Mouse (Mus musculus) hindbrain, embryonic 16.5 days (tissue): Measurements from ENCODE around the gene Gm11639. TPM values are rescaled to one million over a fixed set of nuclear protein-coding genes. Genes with fewer than 3 reads are reported as not detected.
"Not testable (repeated sequence)": the region's sequence is repeated elsewhere in the genome, so short reads cannot be mapped to it uniquely, and the experiment has no call there.

ENCODE experiments used
- ATAC-seq: fragments of 200-750 bp; cut with Nextera tagmentation; 2 replicates; pipeline ENCODE4 v1.8.0; 2017; ENCODE audit warnings: moderate TSS enrichment, moderate library complexity
- H3K27ac ChIP-seq: fragments of 300-500 bp; sonication (generic); 2 replicates; pipeline ENCODE4 v1.5.1; 2014; ENCODE audit warnings: low read depth, mild to moderate bottlenecking, control low read depth, low read length, moderate library complexity
- H3K27me3 ChIP-seq: fragments of 300-500 bp; sonication (generic); replicated peaks from 2 replicates; pipeline ENCODE4 v1.6.1; 2014; ENCODE audit warnings: low read length; ENCODE audit not compliant: control insufficient read depth, insufficient read depth
- H3K36me3 ChIP-seq: fragments of 300-500 bp; sonication (generic); 2 replicates; pipeline ENCODE4 v1.6.1; 2014; ENCODE audit warnings: mild to moderate bottlenecking, low read length, moderate library complexity, mixed read lengths; ENCODE audit not compliant: control insufficient read depth, insufficient read depth
- H3K4me1 ChIP-seq: fragments of 300-500 bp; sonication (generic); 2 replicates; pipeline ENCODE4 v1.6.1; 2014; ENCODE audit warnings: low read depth, low read length; ENCODE audit not compliant: control insufficient read depth, insufficient read depth
- H3K4me2 ChIP-seq: fragments of 300-500 bp; sonication (generic); 2 replicates; pipeline ENCODE4 v1.6.1; 2014; ENCODE audit warnings: mild to moderate bottlenecking, low read length, control low read depth, moderate library complexity
- H3K4me3 ChIP-seq: fragments of 300-500 bp; sonication (generic); 2 replicates; pipeline ENCODE4 v1.5.1; 2014; ENCODE audit warnings: mild to moderate bottlenecking, low read length, control low read depth, moderate library complexity
- H3K9ac ChIP-seq: fragments of 300-500 bp; sonication (generic); 2 replicates; pipeline ENCODE4 v1.6.1; 2014; ENCODE audit warnings: low read depth, mild to moderate bottlenecking, control low read depth, low read length, moderate library complexity
- H3K9me3 ChIP-seq: fragments of 300-500 bp; sonication (generic); 2 replicates; pipeline ENCODE4 v1.6.1; 2014; ENCODE audit warnings: mild to moderate bottlenecking, low read length, moderate library complexity; ENCODE audit not compliant: control insufficient read depth
- WGBS: fragments of 180-500 bp; shearing (Covaris S2); extraction: QIAGEN DNeasy Blood & Tissue Kit; methylation state at CpG from one replicate; pipeline ENCODE4 v1.1.7; 2014; 5-methylcytosine and 5-hydroxymethylcytosine counted together
- polyA plus RNA-seq: library from polyadenylated mRNA; unstranded; fragments of >200 nt; fragmentation: Nextera tagmentation; extraction: Ambion mirVana; gene quantifications from 2 replicates; pipeline ENCODE4 v1.2.1, GENCODE M21; 2015

Gene Gm11639
- polyA plus RNA-seq, 1 experiment from 2014 or later = 0.04 TPM

- H3K36me3 ChIP-seq = peaks cover 35% of the 10 kb centered on the region
- 96% methylated on average over 7 of the region's 8 CpGs for WGBS
Measured at GRCm38 (mm10) chr11:105140512-105140911, 455.0 kb downstream of the Gm11639 start.

GRCm38 (mm10) chr11:105141115-105141514, 455.6 kb downstream of the Gm11639 start:
- ATAC-seq = no peak
- no peak overlapping the region for H3K4me3 ChIP-seq
- H3K9me3 ChIP-seq = no peaks in the 10 kb centered on the region
- H3K9ac ChIP-seq = no peak overlapping the region
- no peaks in the 10 kb centered on the region for H3K27me3 ChIP-seq
- H3K36me3 ChIP-seq = peaks cover 29% of the 10 kb centered on the region
- WGBS = 91% methylated on average over 5 of the region's 5 CpGs
- H3K27ac ChIP-seq = no peak overlapping the region
- no peaks in the 10 kb centered on the region for H3K4me1 ChIP-seq
- H3K4me2 ChIP-seq = no peak overlapping the region

More at GRCm38 (mm10) chr11:105140512-105140911, 455.0 kb downstream of the Gm11639 start:
- not testable (repeated sequence) for H3K4me1 ChIP-seq, ATAC-seq, H3K4me2 ChIP-seq, H3K27ac ChIP-seq, H3K9ac ChIP-seq, H3K4me3 ChIP-seq, H3K27me3 ChIP-seq, H3K9me3 ChIP-seq

DNA sequence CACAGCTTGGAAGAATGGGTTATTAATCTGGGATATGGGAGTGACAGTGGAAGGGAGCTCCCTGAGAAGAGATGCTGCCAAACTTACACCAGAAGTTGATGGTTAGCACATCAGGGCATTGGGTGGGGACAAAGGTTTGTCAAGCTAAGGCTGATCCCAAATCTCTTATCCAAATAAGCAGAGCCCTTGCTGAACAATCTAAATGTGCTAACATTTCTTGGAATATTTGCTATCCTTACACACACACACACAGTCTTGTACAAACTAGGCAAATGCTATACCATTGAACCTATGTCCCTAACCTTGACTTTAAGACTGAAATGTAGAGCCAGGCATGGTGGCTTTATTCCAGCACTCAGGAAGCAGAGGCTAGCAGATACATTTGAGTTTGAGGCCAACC, 458.1 kb downstream of the Gm11639 start:
- no peak overlapping the region for H3K27ac ChIP-seq
- H3K36me3 ChIP-seq = peaks cover 13% of the 10 kb centered on the region; the same call in 1 of the 2 replicates
- H3K4me2 ChIP-seq = no peak overlapping the region
- no peaks in the 10 kb centered on the region for H3K4me1 ChIP-seq
- no peak for ATAC-seq
- no peaks in the 10 kb centered on the region for H3K9me3 ChIP-seq
- H3K4me3 ChIP-seq = no peak overlapping the region
- no peaks in the 10 kb centered on the region for H3K27me3 ChIP-seq
- no peak overlapping the region for H3K9ac ChIP-seq

GRCm38 (mm10) chr11:105144084-105144483, 458.6 kb downstream of the Gm11639 start:
- no peak overlapping the region for H3K4me2 ChIP-seq
- no peak overlapping the region for H3K27ac ChIP-seq
- H3K36me3 ChIP-seq = peaks cover 10% of the 10 kb centered on the region; the same call in 1 of the 2 replicates
- no peaks in the 10 kb centered on the region for H3K4me1 ChIP-seq
- H3K27me3 ChIP-seq = no peaks in the 10 kb centered on the region
- H3K4me3 ChIP-seq = no peak overlapping the region
- WGBS = 82% methylated on average over 3 of the region's 3 CpGs
- no peaks in the 10 kb centered on the region for H3K9me3 ChIP-seq
- no peak overlapping the region for H3K9ac ChIP-seq
- no peak for ATAC-seq

- H3K9ac ChIP-seq = no peak overlapping the region
- no peak for ATAC-seq
- H3K27ac ChIP-seq = no peak overlapping the region
- H3K4me1 ChIP-seq = no peaks in the 10 kb centered on the region
- WGBS = 87% methylated on average over 11 of the region's 11 CpGs
- H3K4me3 ChIP-seq = no peak overlapping the region
- no peaks in the 10 kb centered on the region for H3K9me3 ChIP-seq
- H3K27me3 ChIP-seq = no peaks in the 10 kb centered on the region
- H3K36me3 ChIP-seq = peaks cover 5% of the 10 kb centered on the region; the same call in 1 of the 2 replicates
- no peak overlapping the region for H3K4me2 ChIP-seq
Measured at GRCm38 (mm10) chr11:105144508-105145210, 459.2 kb downstream of the Gm11639 start.

DNA sequence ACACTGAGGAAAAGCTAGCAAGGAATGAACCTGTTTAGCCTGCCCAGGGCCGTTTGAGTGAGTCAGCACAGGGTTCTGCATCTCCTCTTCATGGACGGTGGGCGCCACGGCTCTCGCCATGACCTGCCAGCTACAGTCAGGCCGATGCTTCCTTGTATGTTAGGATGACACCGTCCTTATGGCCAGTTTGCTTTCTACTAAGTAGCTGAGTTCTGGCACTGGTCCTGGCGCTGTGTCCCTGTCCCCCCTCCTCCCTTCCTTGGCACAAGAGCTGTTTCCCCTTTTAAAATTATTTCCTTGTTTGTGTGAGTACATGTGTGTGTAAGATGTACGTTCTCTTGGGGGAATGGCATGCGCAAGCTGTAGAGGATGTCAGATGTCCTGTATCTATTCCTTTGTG, 459.7 kb downstream of the Gm11639 start:
- H3K27ac ChIP-seq = no peak overlapping the region
- no peaks in the 10 kb centered on the region for H3K4me1 ChIP-seq
- no peaks in the 10 kb centered on the region for H3K9me3 ChIP-seq
- no peaks in the 10 kb centered on the region for H3K27me3 ChIP-seq
- no peaks in the 10 kb centered on the region for H3K36me3 ChIP-seq
- no peak overlapping the region for H3K4me3 ChIP-seq
- H3K4me2 ChIP-seq = no peak overlapping the region
- no peak for ATAC-seq
- H3K9ac ChIP-seq = no peak overlapping the region
- WGBS = 87% methylated on average over 10 of the region's 10 CpGs

DNA sequence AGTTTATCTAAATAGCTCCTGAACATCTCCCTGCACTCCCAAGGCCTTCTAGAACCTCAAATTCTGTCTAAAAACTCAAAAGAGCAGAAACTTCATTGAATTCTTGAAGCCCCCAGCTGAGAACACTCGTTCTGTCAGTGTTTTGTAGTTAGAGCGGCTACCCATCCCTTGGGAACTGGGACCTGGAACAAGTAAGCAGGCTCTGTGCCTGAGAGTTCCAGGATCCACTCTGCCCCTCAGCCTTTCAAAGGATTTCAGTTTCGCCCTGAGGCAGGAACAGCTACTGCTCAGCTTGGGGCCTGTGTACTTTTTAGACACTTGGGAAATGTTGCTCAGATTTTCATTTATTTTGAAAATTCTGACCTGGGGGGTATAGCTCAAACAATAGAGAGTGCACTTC, 461.1 kb downstream of the Gm11639 start, which contains the start of gene Gm10842:
Gene Gm10842, plus strand, starts transcription at position 301 of the 400 bp plus-strand sequence.
- Histone ChIP-seq H3K9me3 (no peaks in the 10 kb centered on the region), H3K27me3 (no peaks in the 10 kb centered on the region), H3K36me3 (no peaks in the 10 kb centered on the region), H3K4me1 (peaks cover 3% of the 10 kb centered on the region; the same call in 1 of the 2 replicates), H3K27ac (no peak within 1 kb of the TSS), H3K9ac (no peak within 1 kb of the TSS), H3K4me2 (no peak within 1 kb of the TSS), H3K4me3 (no peak within 1 kb of the TSS)
- no peak for ATAC-seq
- 82% methylated on average over 3 of the region's 3 CpGs for whole genome bisulfite sequencing

DNA sequence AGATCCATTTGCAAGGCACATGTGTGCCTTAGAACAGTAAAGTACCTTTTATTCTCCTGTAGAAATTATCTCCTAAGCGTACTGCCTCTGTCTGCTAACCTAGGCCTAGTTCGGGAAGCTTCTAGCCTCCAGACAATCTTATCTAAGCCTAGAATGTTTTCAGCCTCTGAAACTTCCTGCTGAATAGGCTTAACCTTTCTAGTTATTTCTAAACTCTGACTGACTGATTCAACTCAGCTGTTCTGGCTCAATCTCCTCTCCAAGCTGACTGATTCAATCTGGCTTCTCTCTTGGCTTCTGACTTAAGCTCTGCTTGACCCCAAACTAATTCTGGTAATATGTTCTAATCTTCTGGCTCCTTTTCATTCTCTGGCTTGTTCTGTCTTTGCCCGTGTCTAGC, 463.8 kb downstream of the Gm11639 start:
- H3K4me3 ChIP-seq = no peak overlapping the region
- no peak for ATAC-seq
- H3K4me2 ChIP-seq = no peak overlapping the region
- no peaks in the 10 kb centered on the region for H3K9me3 ChIP-seq
- H3K27ac ChIP-seq = no peak overlapping the region
- WGBS = 92% methylated on average over 3 of the region's 3 CpGs
- no peaks in the 10 kb centered on the region for H3K27me3 ChIP-seq
- peaks cover 10% of the 10 kb centered on the region; the same call in 1 of the 2 replicates for H3K4me1 ChIP-seq
- no peak overlapping the region for H3K9ac ChIP-seq
- no peaks in the 10 kb centered on the region for H3K36me3 ChIP-seq

GRCm38 (mm10) chr11:105149766-105150165, 464.3 kb downstream of the Gm11639 start:
- no peak overlapping the region for H3K9ac ChIP-seq
- no peak overlapping the region for H3K4me3 ChIP-seq
- 92% methylated on average over 1 of the region's 1 CpGs for WGBS
- no peak overlapping the region for H3K4me2 ChIP-seq
- H3K4me1 ChIP-seq = peaks cover 10% of the 10 kb centered on the region; the same call in 1 of the 2 replicates
- H3K36me3 ChIP-seq = no peaks in the 10 kb centered on the region
- no peaks in the 10 kb centered on the region for H3K27me3 ChIP-seq
- ATAC-seq = no peak
- H3K27ac ChIP-seq = no peak overlapping the region
- no peaks in the 10 kb centered on the region for H3K9me3 ChIP-seq
